Mouse (Mus musculus) thymus, adult 2 months (tissue): ENCODE data around the gene Cyp2c67.

Experiments
- CTCF ChIP-seq: fragments of 200-500 bp; IDR thresholded peaks from 2 replicates; pipeline ENCODE4 v1.5.1; 2012; ENCODE audit warnings: mild to moderate bottlenecking, control low read depth, low read length, moderate library complexity, borderline replicate concordance; ENCODE audit not compliant: control insufficient read depth, poor library complexity, insufficient read depth; ENCODE audit errors: extremely low read depth
- POLR2A ChIP-seq: fragments of 200-500 bp; IDR thresholded peaks from 2 replicates; pipeline ENCODE4 v1.6.1; 2012; ENCODE audit warnings: mild to moderate bottlenecking, low read length, control low read depth, moderate library complexity; ENCODE audit not compliant: control insufficient read depth, poor library complexity, insufficient read depth; ENCODE audit errors: extremely low read depth

DNA sequence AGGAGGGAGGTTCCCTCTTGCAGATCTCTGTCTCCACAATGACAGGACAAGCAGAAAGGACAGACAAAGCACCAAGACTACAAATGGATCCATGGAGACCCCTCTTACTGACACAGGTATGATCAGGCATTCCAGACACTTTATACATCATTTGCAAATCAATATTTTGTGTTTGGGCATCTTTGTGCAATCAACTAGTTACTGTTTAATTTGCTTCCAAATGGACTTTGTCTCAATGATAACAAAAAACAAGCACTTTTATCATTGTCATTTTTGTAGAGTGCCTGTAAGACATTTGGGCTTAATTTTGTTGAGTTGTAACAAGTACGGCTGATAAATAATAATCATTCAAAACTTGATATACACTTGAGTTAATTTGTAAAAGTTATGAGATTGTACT, at the start of gene Cyp2c67:
- TF ChIP-seq CTCF, result no peak
- no peak for TF ChIP-seq POLR2A
